ENCODE assay signal across 25 mouse cellular contexts in the genomic region with DNA sequence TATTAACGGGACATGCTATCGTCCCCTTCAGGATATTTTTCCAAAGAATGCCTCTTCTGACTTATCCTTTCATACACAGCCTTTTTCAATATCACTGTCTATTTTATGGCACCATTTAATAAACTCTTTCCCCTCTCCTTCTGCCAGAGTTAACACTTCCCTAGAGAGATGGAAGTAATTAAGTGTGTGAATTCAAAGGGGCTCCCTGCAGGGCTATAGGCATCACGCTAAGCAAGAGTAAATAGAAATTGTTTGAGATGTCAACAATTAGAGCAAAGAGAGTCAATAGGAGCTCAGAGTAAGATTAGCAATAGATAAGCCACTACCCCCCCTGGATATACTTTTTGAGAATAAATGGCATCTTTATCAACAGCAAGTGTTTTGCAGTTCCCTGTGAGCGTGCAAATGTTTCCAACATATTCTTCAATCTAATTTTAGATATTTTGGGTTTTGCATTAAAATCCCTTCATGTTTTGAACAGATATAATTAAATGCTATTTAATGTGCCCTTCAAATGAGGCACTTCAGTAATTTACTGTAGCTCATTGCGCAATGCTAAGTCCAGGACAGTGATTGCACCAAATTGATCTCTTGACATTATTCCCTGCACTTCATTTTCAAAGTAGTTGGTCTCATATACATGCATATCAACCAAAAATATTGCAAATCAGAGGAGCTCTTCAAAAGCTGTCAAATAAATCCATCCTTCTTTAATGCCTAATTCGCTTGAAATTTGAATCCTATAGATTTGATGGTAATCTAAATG.
DNase-seq lines count a peak whose midpoint lies in the region; ATAC-seq and TF ChIP-seq lines count a peak whose summit lies in the region.
"Had no signal": no experiment of that assay in that cellular context is flagged by ENCODE, and none has a peak within 500 bp of the region (broad histone marks: within the 10 kb centered on the region; RNA-seq: fewer than 3 reads in every experiment).

No protein-coding gene starts in this region.

- no peaks in the 10 kb centered on the region for H3K27me3 ChIP-seq in forebrain, embryonic 14.5 days (replicated peaks; ENCODE audit: control insufficient read depth, insufficient read depth, low read length)
- no peaks in the 10 kb centered on the region for H3K27me3 ChIP-seq in forebrain, embryonic 16.5 days (replicated peaks; ENCODE audit: control insufficient read depth, insufficient read depth, low read length)
- H3K27me3 ChIP-seq in midbrain, embryonic 13.5 days = no peaks in the 10 kb centered on the region
- H3K27me3 ChIP-seq in midbrain, embryonic 10.5 days (ENCODE audit: low read depth, poor library complexity, severe bottlenecking) = no peaks in the 10 kb centered on the region
- H3K27me3 ChIP-seq in hindbrain, postnatal 0 days (ENCODE audit: insufficient read depth, low read length) = no peaks in the 10 kb centered on the region
- H3K27me3 ChIP-seq in neural tube, embryonic 15.5 days (replicated peaks) = no peaks in the 10 kb centered on the region
- H3K27me3 ChIP-seq: embryonic facial prominence, embryonic 13.5 days; heart, embryonic 13.5 days; kidney, embryonic 15.5 days; limb, embryonic 15.5 days had no signal

- no peak for TF ChIP-seq CTCF in hindbrain, postnatal 0 days (IDR thresholded peaks at IDR 0.05; ENCODE audit: low read depth)

- no peak overlapping the region for H3K27ac ChIP-seq in forebrain, embryonic 14.5 days (ENCODE audit: low read depth, low read length)
- no peak overlapping the region for H3K27ac ChIP-seq in forebrain, embryonic 16.5 days (ENCODE audit: low read length)
- H3K27ac ChIP-seq in midbrain, embryonic 13.5 days = no peak overlapping the region
- no peak overlapping the region for H3K27ac ChIP-seq in midbrain, embryonic 10.5 days (replicated peaks)
- H3K27ac ChIP-seq in hindbrain, postnatal 0 days = no peak overlapping the region
- no peak overlapping the region for H3K27ac ChIP-seq in neural tube, embryonic 15.5 days (replicated peaks)
- H3K27ac ChIP-seq: embryonic facial prominence, embryonic 13.5 days; heart, adult 2 months; heart, embryonic 13.5 days; kidney, embryonic 15.5 days; limb, embryonic 15.5 days had no signal

- 39% methylated on average over 6 of the region's 6 CpGs for WGBS in forebrain, embryonic 14.5 days
- 41% methylated on average over 6 of the region's 6 CpGs for WGBS in forebrain, embryonic 16.5 days
- 48% methylated on average over 6 of the region's 6 CpGs for WGBS in midbrain, embryonic 13.5 days
- WGBS in midbrain, embryonic 10.5 days = 61% methylated on average over 6 of the region's 6 CpGs
- WGBS in hindbrain, postnatal 0 days = 48% methylated on average over 6 of the region's 6 CpGs
- 38% methylated on average over 6 of the region's 6 CpGs for WGBS in neural tube, embryonic 15.5 days

- H3K36me3 ChIP-seq in forebrain, embryonic 14.5 days (ENCODE audit: control insufficient read depth, insufficient read depth, low read length) = no peaks in the 10 kb centered on the region
- no peaks in the 10 kb centered on the region for H3K36me3 ChIP-seq in forebrain, embryonic 16.5 days (ENCODE audit: control insufficient read depth, insufficient read depth)
- H3K36me3 ChIP-seq in midbrain, embryonic 13.5 days = no peaks in the 10 kb centered on the region
- no peaks in the 10 kb centered on the region for H3K36me3 ChIP-seq in midbrain, embryonic 10.5 days
- no peaks in the 10 kb centered on the region for H3K36me3 ChIP-seq in hindbrain, postnatal 0 days (ENCODE audit: insufficient read depth, low read length)
- H3K36me3 ChIP-seq in neural tube, embryonic 15.5 days = no peaks in the 10 kb centered on the region
- H3K36me3 ChIP-seq: embryonic facial prominence, embryonic 13.5 days; heart, embryonic 13.5 days; kidney, embryonic 15.5 days; limb, embryonic 15.5 days had no signal

- 0 out of 2 replicates have a peak, but pooled peaks have one; percentile 29 for ATAC-seq in forebrain, embryonic 14.5 days
- ATAC-seq in forebrain, embryonic 16.5 days = no peak
- ATAC-seq in midbrain, embryonic 13.5 days = peak; percentile 65; the same call in 1 of the 2 replicates
- ATAC-seq in hindbrain, postnatal 0 days = no peak
- peak; percentile 84 for ATAC-seq in neural tube, embryonic 15.5 days (ENCODE audit: low FRiP score)
- ATAC-seq: activated CD4-positive, CD25-positive, alpha-beta regulatory T cell, adult 4 months had no signal

- H3K9ac ChIP-seq in forebrain, embryonic 14.5 days (ENCODE audit: low read length) = no peak overlapping the region
- no peak overlapping the region for H3K9ac ChIP-seq in forebrain, embryonic 16.5 days (replicated peaks; ENCODE audit: low read depth, low read length)
- H3K9ac ChIP-seq in midbrain, embryonic 13.5 days (replicated peaks) = no peak overlapping the region
- no peak overlapping the region for H3K9ac ChIP-seq in hindbrain, postnatal 0 days (replicated peaks; ENCODE audit: low read length)
- no peak overlapping the region for H3K9ac ChIP-seq in neural tube, embryonic 15.5 days (replicated peaks)
- H3K9ac ChIP-seq: embryonic facial prominence, embryonic 13.5 days; heart, embryonic 13.5 days; kidney, embryonic 15.5 days; limb, embryonic 15.5 days had no signal

- no peak overlapping the region for H3K4me2 ChIP-seq in forebrain, embryonic 14.5 days (ENCODE audit: low read length)
- no peak overlapping the region for H3K4me2 ChIP-seq in forebrain, embryonic 16.5 days (ENCODE audit: low read length)
- H3K4me2 ChIP-seq in midbrain, embryonic 13.5 days (replicated peaks) = no peak overlapping the region
- H3K4me2 ChIP-seq in hindbrain, postnatal 0 days (ENCODE audit: low read depth, low read length) = no peak overlapping the region
- H3K4me2 ChIP-seq in neural tube, embryonic 15.5 days = no peak overlapping the region
- H3K4me2 ChIP-seq: embryonic facial prominence, embryonic 13.5 days; heart, embryonic 13.5 days; kidney, embryonic 15.5 days; limb, embryonic 15.5 days had no signal

- H3K4me3 ChIP-seq in forebrain, embryonic 14.5 days (ENCODE audit: low read depth, low read length) = no peak overlapping the region
- no peak overlapping the region for H3K4me3 ChIP-seq in forebrain, embryonic 16.5 days (replicated peaks; ENCODE audit: low read length)
- no peak overlapping the region for H3K4me3 ChIP-seq in midbrain, embryonic 13.5 days (replicated peaks)
- no peak overlapping the region for H3K4me3 ChIP-seq in midbrain, embryonic 10.5 days
- no peak overlapping the region for H3K4me3 ChIP-seq in hindbrain, postnatal 0 days (ENCODE audit: low read length)
- no peak overlapping the region for H3K4me3 ChIP-seq in neural tube, embryonic 15.5 days (replicated peaks)
- H3K4me3 ChIP-seq: embryonic facial prominence, embryonic 13.5 days; heart, adult 2 months; heart, embryonic 13.5 days; kidney, embryonic 15.5 days; limb, embryonic 15.5 days had no signal

- DNase-seq in forebrain, embryonic 14.5 days (ENCODE audit: low spot score) = peak; percentile 32
- DNase-seq in midbrain, embryonic 10.5 days (ENCODE audit: low spot score) = no peak
- peak; percentile 13 for DNase-seq in hindbrain, postnatal 0 days (ENCODE audit: low spot score)
- no peak for DNase-seq in B cell, adult 2 months
- no peak for DNase-seq in layer of hippocampus, adult 9-10 months (ENCODE audit: low spot score)
- DNase-seq: adrenal gland, adult 8-10 months; cerebellum, adult 2 months; cerebellum, postnatal 25 days; gastrocnemius, postnatal 36 days; heart, adult 2 months; heart, postnatal 14 days; kidney, adult 11 months; left cerebral cortex, postnatal 4 days; lung, postnatal 4 days; right cerebral cortex, adult 18-20 months; right cerebral cortex, postnatal 4 days; thymus, postnatal 25 days had no signal

- no peaks in the 10 kb centered on the region for H3K9me3 ChIP-seq in forebrain, embryonic 14.5 days (replicated peaks; ENCODE audit: control insufficient read depth, low read length)
- no peaks in the 10 kb centered on the region for H3K9me3 ChIP-seq in forebrain, embryonic 16.5 days (ENCODE audit: control insufficient read depth, low read length)
- no peaks in the 10 kb centered on the region for H3K9me3 ChIP-seq in midbrain, embryonic 13.5 days
- H3K9me3 ChIP-seq in midbrain, embryonic 10.5 days (replicated peaks) = no peaks in the 10 kb centered on the region
- H3K9me3 ChIP-seq in hindbrain, postnatal 0 days (ENCODE audit: low read length) = no peaks in the 10 kb centered on the region
- H3K9me3 ChIP-seq in neural tube, embryonic 15.5 days (replicated peaks) = no peaks in the 10 kb centered on the region
- H3K9me3 ChIP-seq: embryonic facial prominence, embryonic 13.5 days; heart, embryonic 13.5 days; kidney, embryonic 15.5 days; limb, embryonic 15.5 days had no signal

- H3K4me1 ChIP-seq in forebrain, embryonic 14.5 days (ENCODE audit: control insufficient read depth, insufficient read depth, low read length) = no peaks in the 10 kb centered on the region
- H3K4me1 ChIP-seq in forebrain, embryonic 16.5 days (replicated peaks; ENCODE audit: control insufficient read depth, insufficient read depth, low read length) = no peaks in the 10 kb centered on the region
- H3K4me1 ChIP-seq in midbrain, embryonic 13.5 days (replicated peaks) = 0 out of 2 replicates have a peak, but pooled peaks cover 3% of the 10 kb centered on the region
- 0 out of 2 replicates have a peak, but pooled peaks cover 4% of the 10 kb centered on the region for H3K4me1 ChIP-seq in midbrain, embryonic 10.5 days
- no peaks in the 10 kb centered on the region for H3K4me1 ChIP-seq in hindbrain, postnatal 0 days (ENCODE audit: insufficient read depth, low read length)
- peaks cover 6% of the 10 kb centered on the region; the same call in 1 of the 2 replicates for H3K4me1 ChIP-seq in neural tube, embryonic 15.5 days
- H3K4me1 ChIP-seq: embryonic facial prominence, embryonic 13.5 days; heart, embryonic 13.5 days; kidney, embryonic 15.5 days; limb, embryonic 15.5 days had no signal

Comparison
In these comparisons a context has a peak if more than half of its experiments do, and no peak if none do; other contexts are left out.
1. ATAC-seq: peak in forebrain, embryonic 14.5 days (single experiment), midbrain, embryonic 13.5 days (single experiment) and neural tube, embryonic 15.5 days (single experiment); none in forebrain, embryonic 16.5 days (single experiment) and hindbrain, postnatal 0 days (single experiment).
2. DNase-seq: peak in forebrain, embryonic 14.5 days (single experiment) and hindbrain, postnatal 0 days (single experiment); none in midbrain, embryonic 10.5 days (single experiment), B cell, adult 2 months (0 of 2) and layer of hippocampus, adult 9-10 months (single experiment).